Mouse (Mus musculus) neural tube, embryonic 14.5 days (tissue): ENCODE measurements around the gene Pnrc1. TPM values are rescaled to one million over a fixed set of nuclear protein-coding genes. Genes with fewer than 3 reads are reported as not detected.
A peak's percentile ranks its signal among the peaks of the same experiment; 100 is the strongest.
"Not testable (repeated sequence)": the region's sequence is repeated elsewhere in the genome, so short reads cannot be mapped to it uniquely, and the experiment has no call there.

Experiments
- ATAC-seq: fragments of 200-750 bp; cut with Nextera tagmentation; 2 replicates; pipeline ENCODE4 v1.8.0; 2017; ENCODE audit warnings: low read depth, mild to moderate bottlenecking, moderate TSS enrichment, moderate library complexity
- H3K27ac ChIP-seq: fragments of 300-500 bp; sonication (generic); 2 replicates; pipeline ENCODE4 v1.5.1; 2014; ENCODE audit warnings: low read depth, mild to moderate bottlenecking, control low read depth, low read length, moderate library complexity, mixed read lengths
- H3K27me3 ChIP-seq: fragments of 300-500 bp; sonication (generic); 2 replicates; pipeline ENCODE4 v1.6.1; 2014; ENCODE audit warnings: low read length; ENCODE audit not compliant: control insufficient read depth, insufficient read depth
- H3K36me3 ChIP-seq: fragments of 300-500 bp; sonication (generic); 2 replicates; pipeline ENCODE4 v1.6.1; 2014; ENCODE audit warnings: low read length, mixed read lengths; ENCODE audit not compliant: control insufficient read depth, insufficient read depth
- H3K4me1 ChIP-seq: fragments of 300-500 bp; sonication (generic); 2 replicates; pipeline ENCODE4 v1.6.1; 2014; ENCODE audit warnings: low read length; ENCODE audit not compliant: control insufficient read depth, insufficient read depth
- H3K4me2 ChIP-seq: fragments of 300-500 bp; sonication (generic); 2 replicates; pipeline ENCODE4 v1.6.1; 2014; ENCODE audit warnings: mild to moderate bottlenecking, low read depth, low read length, control low read depth
- H3K4me3 ChIP-seq: fragments of 300-500 bp; sonication (generic); 2 replicates; pipeline ENCODE4 v1.5.1; 2014; ENCODE audit warnings: low read depth, low read length, control low read depth, mixed read lengths
- H3K9ac ChIP-seq: fragments of 300-500 bp; sonication (generic); replicated peaks from 2 replicates; pipeline ENCODE4 v1.6.1; 2014; ENCODE audit warnings: low read depth, mild to moderate bottlenecking, control low read depth, low read length, mixed read lengths
- H3K9me3 ChIP-seq: fragments of 300-500 bp; sonication (generic); 2 replicates; pipeline ENCODE4 v1.6.1; 2016; ENCODE audit warnings: low read length; ENCODE audit not compliant: control insufficient read depth
- WGBS: fragments of 180-500 bp; shearing (Covaris S2); extraction: QIAGEN DNeasy Blood & Tissue Kit; methylation state at CpG from one replicate; pipeline ENCODE4 v1.1.7; 2014; 5-methylcytosine and 5-hydroxymethylcytosine counted together
- polyA plus RNA-seq: library from polyadenylated mRNA; unstranded; fragments of >200 nt; fragmentation: Nextera tagmentation; extraction: Ambion mirVana; gene quantifications from 2 replicates; pipeline ENCODE4 v1.2.1, GENCODE M21; 2014

Gene Pnrc1
- polyA plus RNA-seq, 1 experiment from 2014 or later = 58.4 TPM

GRCm38 (mm10) chr4:33303057-33303456 lies 13.1 kb upstream of the Pnrc1 start:
- H3K9me3 ChIP-seq = no peaks in the 10 kb centered on the region
- H3K4me1 ChIP-seq = no peaks in the 10 kb centered on the region
- WGBS = 100% methylated on average over 1 of the region's 1 CpGs
- H3K36me3 ChIP-seq = no peaks in the 10 kb centered on the region
- H3K27me3 ChIP-seq = no peaks in the 10 kb centered on the region
- no peak overlapping the region for H3K4me2 ChIP-seq
- H3K27ac ChIP-seq = no peak overlapping the region
- H3K9ac ChIP-seq = no peak overlapping the region
- ATAC-seq = no peak
- no peak overlapping the region for H3K4me3 ChIP-seq

DNA sequence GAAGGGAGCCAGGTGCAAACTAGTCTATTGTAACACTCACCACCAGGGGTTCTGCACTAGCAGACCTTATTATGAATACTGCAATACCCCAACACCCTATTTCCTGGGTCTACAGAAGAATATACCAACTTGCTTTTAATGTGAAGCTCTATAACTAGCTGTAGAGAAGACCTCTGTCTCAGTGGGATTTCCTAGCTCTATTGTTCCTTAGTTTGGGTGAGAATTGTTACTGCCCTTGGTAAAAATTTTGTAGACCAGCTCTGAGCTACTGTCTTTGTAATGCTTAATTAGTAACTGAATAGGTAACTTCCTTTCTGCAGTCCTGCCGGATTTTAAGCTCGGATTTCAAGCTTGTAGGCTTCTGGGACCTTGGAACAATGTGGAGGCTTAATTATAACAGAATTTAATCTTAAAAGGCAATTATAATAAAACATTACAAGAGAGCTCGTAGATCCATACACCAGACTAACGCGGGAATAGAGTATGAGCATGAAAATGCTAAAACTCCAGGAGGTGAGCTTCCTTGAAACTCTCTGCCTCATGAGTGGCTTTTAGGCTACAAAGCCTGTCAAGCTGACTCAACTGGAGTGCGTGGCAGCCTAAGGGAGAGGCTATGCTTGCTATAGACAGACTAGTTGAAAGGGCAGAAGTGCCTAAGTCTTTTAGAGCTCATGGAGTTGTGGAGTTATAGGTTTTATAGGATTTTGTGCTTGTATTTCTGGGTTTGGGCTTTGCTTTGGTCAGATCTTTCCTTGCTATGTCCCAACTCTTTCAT lies 11.1 kb upstream of the Pnrc1 start:
- 85% methylated on average over 6 of the region's 6 CpGs for WGBS
- not testable (repeated sequence) for H3K4me1 ChIP-seq, ATAC-seq, H3K9ac ChIP-seq, H3K4me2 ChIP-seq, H3K4me3 ChIP-seq, H3K9me3 ChIP-seq, H3K36me3 ChIP-seq, H3K27me3 ChIP-seq, H3K27ac ChIP-seq

DNA sequence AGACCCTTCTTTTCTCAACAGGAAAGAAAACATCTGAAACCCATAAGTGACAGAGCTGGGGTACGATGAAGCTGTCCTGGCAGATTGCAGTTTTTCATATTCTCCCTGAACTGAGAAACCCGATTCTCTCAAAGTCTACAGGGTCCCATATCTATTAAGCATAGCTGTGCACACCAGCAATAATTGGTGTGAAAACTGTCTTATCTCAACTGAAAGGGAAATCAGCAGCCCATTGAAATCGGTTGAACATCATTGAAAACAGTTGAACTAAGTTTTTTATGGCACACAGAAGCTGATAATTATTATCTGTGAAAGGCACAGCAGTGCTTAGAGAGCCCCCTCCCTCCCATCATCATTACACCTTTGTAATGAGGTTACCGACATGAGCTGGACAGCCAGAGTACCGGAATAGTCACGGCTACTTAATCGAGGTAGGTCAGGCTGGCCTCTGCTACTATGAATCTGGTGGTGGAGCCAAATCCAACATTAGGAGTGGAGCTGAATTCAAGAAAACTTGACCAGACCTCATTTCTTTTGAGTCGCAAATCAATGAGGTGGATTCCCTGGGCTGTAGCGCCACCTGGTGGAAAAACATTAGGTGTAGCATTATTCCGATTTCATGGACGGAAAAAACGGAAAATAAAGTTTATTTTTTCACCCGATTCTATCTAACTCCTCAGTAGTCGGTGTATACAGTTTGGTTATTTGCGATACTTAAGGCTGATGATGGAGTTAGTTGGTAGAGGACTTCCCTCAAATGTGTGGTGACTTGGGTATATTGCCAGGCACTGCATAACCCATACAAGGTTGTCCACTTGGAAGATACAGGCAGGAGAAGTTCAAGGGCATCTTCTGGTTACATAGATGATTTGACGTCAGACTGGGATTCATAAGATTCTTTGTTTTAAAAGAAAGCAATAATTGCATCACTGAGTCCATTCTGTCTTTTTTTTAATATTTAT lies 2.7 kb upstream of the Pnrc1 start:
- Histone ChIP-seq H3K36me3 (no peaks in the 10 kb centered on the region), H3K9ac (no peak overlapping the region), H3K4me2 (no peak overlapping the region), H3K27ac (no peak overlapping the region), H3K4me1 (no peaks in the 10 kb centered on the region), H3K4me3 (no peak overlapping the region), H3K9me3 (no peaks in the 10 kb centered on the region), H3K27me3 (no peaks in the 10 kb centered on the region)
- 27% methylated on average over 16 of the region's 16 CpGs for WGBS
- peak; percentile 11; the same call in 1 of the 2 replicates for ATAC-seq

GRCm38 (mm10) chr4:33290878-33291277 lies 915 bp upstream of the Pnrc1 start:
- Histone ChIP-seq H3K27me3 (no peaks in the 10 kb centered on the region), H3K4me3 (no peak overlapping the region), H3K9ac (no peak overlapping the region), H3K27ac (no peak overlapping the region), H3K9me3 (no peaks in the 10 kb centered on the region), H3K36me3 (no peaks in the 10 kb centered on the region), H3K4me2 (no peak overlapping the region), H3K4me1 (no peaks in the 10 kb centered on the region)
- WGBS = 72% methylated on average over 4 of the region's 4 CpGs
- no peak for ATAC-seq

DNA sequence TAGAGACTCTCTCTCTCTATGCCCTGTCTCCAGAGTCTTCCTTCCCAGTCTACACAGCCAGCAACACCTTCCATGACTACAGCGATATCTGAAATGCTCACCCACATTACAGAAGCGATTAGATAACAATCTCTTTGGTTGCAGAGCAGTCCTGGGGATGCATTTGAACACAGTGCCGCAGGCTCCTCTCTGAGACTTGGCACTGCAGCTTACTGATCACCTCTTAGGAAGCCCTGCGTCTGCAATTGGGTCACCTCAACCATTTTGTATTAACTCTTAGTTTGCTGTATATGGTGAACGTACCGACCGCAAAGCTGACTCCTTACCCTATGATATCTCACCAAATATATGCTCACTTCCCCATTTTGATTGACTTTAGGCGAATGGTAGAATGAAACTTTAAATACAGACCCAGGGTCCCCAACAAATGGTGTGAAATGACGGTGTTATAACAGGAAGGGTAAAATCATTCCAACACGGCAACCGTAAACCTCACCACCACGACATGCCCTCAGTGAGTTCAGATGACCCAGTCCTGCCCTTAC lies 785 bp downstream of the Pnrc1 start:
- Histone ChIP-seq H3K4me2 (no peak overlapping the region), H3K9me3 (no peaks in the 10 kb centered on the region), H3K27me3 (no peaks in the 10 kb centered on the region), H3K36me3 (no peaks in the 10 kb centered on the region), H3K4me3 (no peak overlapping the region), H3K9ac (no peak overlapping the region), H3K27ac (no peak overlapping the region), H3K4me1 (no peaks in the 10 kb centered on the region)
- 90% methylated on average over 12 of the region's 12 CpGs for WGBS
- no peak for ATAC-seq

- no peak overlapping the region for H3K9ac ChIP-seq
- no peak for ATAC-seq
- H3K4me3 ChIP-seq = no peak overlapping the region
- H3K36me3 ChIP-seq = no peaks in the 10 kb centered on the region
- WGBS = 90% methylated on average over 8 of the region's 8 CpGs
- H3K27me3 ChIP-seq = no peaks in the 10 kb centered on the region
- H3K4me1 ChIP-seq = no peaks in the 10 kb centered on the region
- no peaks in the 10 kb centered on the region for H3K9me3 ChIP-seq
- H3K4me2 ChIP-seq = no peak overlapping the region
- no peak overlapping the region for H3K27ac ChIP-seq
These were observed 4.5 kb downstream of the Pnrc1 start for GRCm38 (mm10) chr4:33285448-33285847.

GRCm38 (mm10) chr4:33284083-33284880 lies 5.7 kb downstream of the Pnrc1 start:
- WGBS = 81% methylated on average over 5 of the region's 5 CpGs
- Histone ChIP-seq H3K4me3 (no peak overlapping the region), H3K27me3 (no peaks in the 10 kb centered on the region), H3K36me3 (no peaks in the 10 kb centered on the region), H3K4me2 (no peak overlapping the region), H3K27ac (no peak overlapping the region), H3K9me3 (no peaks in the 10 kb centered on the region), H3K9ac (no peak overlapping the region), H3K4me1 (no peaks in the 10 kb centered on the region)
- no peak for ATAC-seq

GRCm38 (mm10) chr4:33281891-33282685 lies 7.9 kb downstream of the Pnrc1 start:
- H3K4me1 ChIP-seq = no peaks in the 10 kb centered on the region
- H3K9ac ChIP-seq = no peak overlapping the region
- no peak overlapping the region for H3K4me2 ChIP-seq
- H3K9me3 ChIP-seq = no peaks in the 10 kb centered on the region
- H3K4me3 ChIP-seq = no peak overlapping the region
- H3K27me3 ChIP-seq = no peaks in the 10 kb centered on the region
- H3K27ac ChIP-seq = no peak overlapping the region
- no peak for ATAC-seq
- WGBS = 91% methylated on average over 3 of the region's 3 CpGs
- no peaks in the 10 kb centered on the region for H3K36me3 ChIP-seq
